Mouse (Mus musculus): ENCODE measurements around the gene Gm12185.

GRCm38 (mm10) chr11:48869380-48870110 is 122.5 kb downstream of the Gm12185 start:
- TF ChIP-seq CTCF (IDR thresholded peaks at IDR 0.05; ENCODE audit: low read depth) (no peak), EP300 (IDR thresholded peaks at IDR 0.05; ENCODE audit: low read depth) (no peak)
